Mouse (Mus musculus) forebrain, postnatal 0 days (tissue): ENCODE results near the gene Asdurf. TPM values are rescaled to one million over a fixed set of nuclear protein-coding genes. Genes with fewer than 3 reads are reported as not detected.
"Not testable (repeated sequence)": the region's sequence is repeated elsewhere in the genome, so short reads cannot be mapped to it uniquely, and the experiment has no call there.

Experiments used
- ATAC-seq: fragments of 200-750 bp; cut with Nextera tagmentation; 2 replicates; pipeline ENCODE4 v1.8.0; 2017; ENCODE audit warnings: mild to moderate bottlenecking, moderate library complexity
- DNase-seq: peaks from one replicate; pipeline ENCODE4 v3.0.0-alpha.2; 2015
- H3K27ac ChIP-seq: fragments of 300-500 bp; sonication (generic); 2 replicates; pipeline ENCODE4 v1.5.1; 2014; ENCODE audit warnings: low read depth, mild to moderate bottlenecking, antibody characterized with exemption, low read length, moderate library complexity, mixed read lengths
- H3K27me3 ChIP-seq: fragments of 300-500 bp; sonication (generic); 2 replicates; pipeline ENCODE4 v1.6.1; 2014; ENCODE audit warnings: mild to moderate bottlenecking, low read length, mixed read lengths; ENCODE audit not compliant: insufficient read depth
- H3K36me3 ChIP-seq: fragments of 300-500 bp; sonication (generic); 2 replicates; pipeline ENCODE4 v1.6.1; 2014; ENCODE audit warnings: mild to moderate bottlenecking, moderate library complexity; ENCODE audit not compliant: insufficient read depth
- H3K4me1 ChIP-seq: fragments of 300-500 bp; sonication (generic); 2 replicates; pipeline ENCODE4 v1.6.1; 2014; ENCODE audit warnings: antibody characterized with exemption; ENCODE audit not compliant: insufficient read depth
- H3K4me2 ChIP-seq: fragments of 300-500 bp; sonication (generic); 2 replicates; pipeline ENCODE4 v1.6.1; 2014; ENCODE audit warnings: low read depth, mild to moderate bottlenecking, moderate library complexity
- H3K4me3 ChIP-seq: fragments of 300-500 bp; sonication (generic); 2 replicates; pipeline ENCODE4 v1.5.1; 2014; ENCODE audit warnings: low read depth, low read length, mixed read lengths
- H3K9ac ChIP-seq: fragments of 300-500 bp; sonication (generic); 2 replicates; pipeline ENCODE4 v1.6.1; 2014; ENCODE audit warnings: mild to moderate bottlenecking
- H3K9me3 ChIP-seq: fragments of 300-500 bp; sonication (generic); 2 replicates; pipeline ENCODE4 v1.6.1; 2016; ENCODE audit warnings: low read length
- CTCF ChIP-seq: sonication (generic); IDR thresholded peaks from 2 replicates; pipeline ENCODE4 v1.5.1; 2016; ENCODE audit warnings: antibody characterized with exemption, control low read depth, low read depth
- WGBS: fragments of 180-500 bp; shearing (Covaris S2); extraction: QIAGEN DNeasy Blood & Tissue Kit; methylation state at CpG from one replicate; pipeline ENCODE4 v1.1.7; 2014; 5-methylcytosine and 5-hydroxymethylcytosine counted together
- polyA plus RNA-seq: library from polyadenylated mRNA; unstranded; fragments of >200 nt; fragmentation: Nextera tagmentation; extraction: Ambion mirVana; gene quantifications from 2 replicates; pipeline ENCODE4 v1.2.1, GENCODE M21; 2015
- total RNA-seq: library from RNA; depleted of rRNA; stranded (reverse); fragments of >200 nt; gene quantifications from 2 replicates; pipeline ENCODE4 v1.2.3, GENCODE M21; 2014

Gene Asdurf
- total and polyA plus RNA-seq, 2 experiments from 2014 or later = 14.1 TPM; not detected in 1

DNA sequence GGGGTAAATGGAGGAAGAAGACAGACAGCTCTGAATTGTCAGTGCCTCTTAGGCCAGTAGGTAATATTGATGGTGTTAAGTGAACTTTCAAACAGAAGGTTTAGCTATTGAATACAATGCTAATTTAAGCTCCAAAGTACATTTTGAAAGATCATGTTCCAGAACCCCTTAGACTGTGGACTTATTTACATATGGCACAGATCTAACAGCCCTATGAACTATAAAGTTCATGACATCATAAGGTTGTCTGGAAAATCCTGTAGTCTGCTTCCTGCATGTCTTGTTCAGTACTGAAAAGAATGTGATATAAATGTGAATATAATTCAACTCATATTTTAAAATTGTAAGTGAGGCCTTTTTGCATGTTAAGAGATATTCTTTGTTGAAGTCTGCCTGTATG is 6.6 kb upstream of the Asdurf start:
- no peak for TF ChIP-seq CTCF

DNA sequence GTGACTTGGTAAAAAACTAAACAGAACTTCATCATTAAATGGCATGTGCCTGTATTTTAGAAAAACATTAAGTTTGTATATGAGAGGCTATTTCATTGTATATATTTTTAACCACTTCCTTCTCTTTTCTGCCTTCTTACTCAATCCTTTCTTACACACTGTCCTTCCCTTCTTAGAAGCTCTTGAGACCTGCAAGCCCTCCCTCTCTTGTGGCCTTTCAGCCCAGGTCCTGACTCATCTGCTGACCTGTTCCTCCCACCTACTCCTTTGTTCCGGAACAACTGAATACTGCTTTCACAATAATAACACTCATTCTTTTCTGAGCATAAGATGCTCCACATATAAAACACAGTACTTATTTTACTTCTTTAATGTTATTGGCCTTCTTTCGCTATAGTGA is 11.3 kb downstream of the Asdurf start:
- TF ChIP-seq CTCF = no peak

More for the DNA sequence above, 6.6 kb upstream of the Asdurf start:
- no peak overlapping the region for H3K4me2 ChIP-seq
- no peak for DNase-seq
- no peaks in the 10 kb centered on the region for H3K4me1 ChIP-seq
- H3K9ac ChIP-seq = no peak overlapping the region
- H3K4me3 ChIP-seq = no peak overlapping the region
- no peaks in the 10 kb centered on the region for H3K9me3 ChIP-seq
- H3K27me3 ChIP-seq = no peaks in the 10 kb centered on the region
- ATAC-seq = no peak
- H3K36me3 ChIP-seq = no peaks in the 10 kb centered on the region
- H3K27ac ChIP-seq = no peak overlapping the region

DNA sequence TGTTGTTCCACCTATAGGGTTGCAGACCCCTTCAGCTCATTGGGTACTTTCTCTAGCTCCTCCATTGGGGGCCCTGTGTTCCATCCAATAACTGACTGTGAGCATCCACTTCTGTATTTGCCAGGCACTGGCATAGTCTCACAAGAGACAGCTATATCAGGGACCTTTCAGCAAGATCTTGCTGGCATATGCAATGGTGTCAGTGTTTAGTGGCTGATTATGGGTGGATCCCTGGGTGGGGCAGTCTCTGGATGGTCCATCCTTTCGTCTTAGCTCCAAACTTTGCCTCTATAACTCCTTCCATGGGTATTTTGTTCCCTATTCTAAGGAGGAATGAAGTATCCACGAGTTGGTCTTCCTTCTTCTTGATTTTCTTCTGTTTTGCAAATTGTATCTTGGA is 15.0 kb downstream of the Asdurf start:
- DNase-seq, H3K27ac ChIP-seq, H3K4me3 ChIP-seq, H3K27me3 ChIP-seq, H3K9ac ChIP-seq, H3K4me2 ChIP-seq, ATAC-seq, H3K4me1 ChIP-seq: not testable (repeated sequence)
- H3K36me3 ChIP-seq = peaks cover 14% of the 10 kb centered on the region
- peaks cover 17% of the 10 kb centered on the region; the same call in 1 of the 2 replicates for H3K9me3 ChIP-seq
- WGBS = 62% methylated on average over 2 of the region's 2 CpGs

More for the DNA sequence above, 11.3 kb downstream of the Asdurf start:
- no peak overlapping the region for H3K4me2 ChIP-seq
- H3K9me3 ChIP-seq = peaks cover 17% of the 10 kb centered on the region; the same call in 1 of the 2 replicates
- no peaks in the 10 kb centered on the region for H3K4me1 ChIP-seq
- no peak overlapping the region for H3K9ac ChIP-seq
- H3K36me3 ChIP-seq = peaks cover 40% of the 10 kb centered on the region
- H3K27me3 ChIP-seq = no peaks in the 10 kb centered on the region
- DNase-seq = no peak
- no peak overlapping the region for H3K27ac ChIP-seq
- no peak overlapping the region for H3K4me3 ChIP-seq
- 94% methylated on average over 2 of the region's 2 CpGs for WGBS
- no peak for ATAC-seq

DNA sequence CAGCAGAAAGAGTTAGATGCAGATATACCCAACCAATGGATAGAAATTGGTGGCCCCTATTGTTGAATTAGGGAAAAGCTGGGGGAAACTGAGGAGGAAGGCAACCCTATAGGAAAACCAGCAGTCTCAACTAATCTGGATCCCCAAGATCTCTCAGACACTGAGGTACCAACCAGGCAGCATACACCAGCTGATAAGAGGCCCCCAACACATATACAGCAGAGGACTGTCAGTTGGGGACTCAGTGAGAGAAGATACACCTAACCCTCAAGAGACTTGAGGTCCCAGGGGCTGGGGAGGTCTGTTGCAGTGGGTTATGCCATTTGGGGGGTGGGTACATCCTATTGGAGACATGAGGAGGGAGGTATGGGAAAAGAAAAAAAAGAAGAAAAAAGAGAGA is 17.0 kb downstream of the Asdurf start:
- H3K9me3 ChIP-seq = 0 out of 2 replicates have a peak, but pooled peaks cover 3% of the 10 kb centered on the region
- no peaks in the 10 kb centered on the region for H3K4me1 ChIP-seq
- no peak overlapping the region for H3K27ac ChIP-seq
- H3K4me3 ChIP-seq = no peak overlapping the region
- no peak for DNase-seq
- no peak for ATAC-seq
- H3K27me3 ChIP-seq = no peaks in the 10 kb centered on the region
- no peak for TF ChIP-seq CTCF
- H3K36me3 ChIP-seq = 0 out of 2 replicates have a peak, but pooled peaks cover 3% of the 10 kb centered on the region
- no peak overlapping the region for H3K4me2 ChIP-seq
- no peak overlapping the region for H3K9ac ChIP-seq

DNA sequence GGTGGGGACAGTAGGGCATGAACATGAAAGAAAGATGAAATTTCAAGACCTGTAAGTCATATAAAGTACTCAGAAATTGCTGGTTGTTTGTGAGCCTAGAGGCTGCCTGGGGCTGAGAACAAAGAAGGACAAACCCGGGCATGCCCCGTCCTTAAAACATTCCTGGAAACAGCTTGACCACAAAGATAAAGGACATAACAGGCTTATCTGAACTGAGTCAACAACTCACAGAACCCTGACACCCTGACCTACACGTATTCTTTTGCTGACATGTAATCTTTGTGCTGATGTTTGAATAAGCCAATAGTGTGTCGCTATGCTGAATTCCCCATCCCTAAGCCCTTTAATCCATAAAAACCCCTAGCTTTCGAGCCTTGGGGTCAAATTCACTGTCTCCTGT is 18.9 kb downstream of the Asdurf start:
- not testable (repeated sequence) for H3K4me3 ChIP-seq, H3K27me3 ChIP-seq, H3K36me3 ChIP-seq, H3K4me1 ChIP-seq, ATAC-seq, H3K9ac ChIP-seq, H3K27ac ChIP-seq, H3K9me3 ChIP-seq, H3K4me2 ChIP-seq, DNase-seq
- 86% methylated on average over 5 of the region's 5 CpGs for WGBS

DNA sequence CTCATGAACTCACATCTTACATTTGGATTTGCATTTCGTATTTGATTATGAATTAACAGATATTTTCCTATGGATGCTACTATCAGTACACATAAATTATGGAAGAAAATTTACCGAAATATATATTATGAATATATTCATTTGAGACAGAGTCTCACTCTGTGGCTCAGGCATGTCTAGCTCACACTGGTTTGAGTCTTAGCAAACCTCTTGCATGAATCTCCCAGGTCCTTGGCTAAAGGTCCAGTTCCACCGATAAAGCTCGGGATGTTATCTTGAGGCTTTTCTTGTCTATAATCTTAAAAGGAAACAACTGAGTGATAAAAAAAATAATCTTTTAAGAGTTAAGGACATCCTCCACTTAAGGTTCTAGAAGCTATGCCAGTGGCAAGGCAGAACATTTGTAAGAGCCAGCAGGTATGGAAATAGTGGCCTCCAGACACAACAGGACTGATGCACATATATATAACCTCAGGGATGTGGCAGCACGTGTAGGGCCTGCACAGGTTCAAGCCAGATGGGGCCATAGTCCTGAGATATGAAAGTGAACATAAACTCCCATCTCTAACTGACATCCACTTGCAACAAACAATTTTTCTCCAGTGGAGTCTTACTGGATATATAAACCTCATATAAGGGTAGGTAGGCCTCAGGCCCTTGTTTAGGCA is 27.5 kb downstream of the Asdurf start:
- no peaks in the 10 kb centered on the region for H3K27me3 ChIP-seq
- no peak for DNase-seq
- H3K36me3 ChIP-seq = 0 out of 2 replicates have a peak, but pooled peaks cover 4% of the 10 kb centered on the region
- H3K9ac ChIP-seq = no peak overlapping the region
- TF ChIP-seq CTCF = no peak
- H3K27ac ChIP-seq = no peak overlapping the region
- no peaks in the 10 kb centered on the region for H3K4me1 ChIP-seq
- WGBS = 97% methylated on average over 5 of the region's 5 CpGs
- no peak overlapping the region for H3K4me3 ChIP-seq
- no peak for ATAC-seq
- no peak overlapping the region for H3K4me2 ChIP-seq
- H3K9me3 ChIP-seq = no peaks in the 10 kb centered on the region

DNA sequence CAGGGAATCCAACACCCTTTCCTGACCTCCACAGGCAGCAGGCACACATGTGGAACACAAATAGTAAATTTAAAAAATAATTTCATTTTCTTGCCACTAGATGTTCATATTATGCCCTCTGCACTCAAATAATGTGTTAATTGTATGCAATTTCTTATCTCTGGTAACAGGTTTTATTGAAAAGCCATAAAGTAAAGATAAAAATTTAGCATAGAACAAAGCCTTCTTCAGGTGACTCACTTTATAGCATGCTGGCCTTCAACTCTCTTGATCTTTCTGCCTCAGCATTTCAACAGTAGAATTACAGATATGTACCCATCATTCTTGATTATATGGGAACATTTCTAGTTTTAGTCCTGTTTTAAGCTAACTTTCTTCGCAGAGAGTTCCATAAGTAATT is 28.1 kb downstream of the Asdurf start:
- WGBS = 100% methylated on average over 1 of the region's 1 CpGs
- no peak overlapping the region for H3K4me3 ChIP-seq
- no peaks in the 10 kb centered on the region for H3K27me3 ChIP-seq
- no peak for TF ChIP-seq CTCF
- no peaks in the 10 kb centered on the region for H3K4me1 ChIP-seq
- ATAC-seq = no peak
- no peak overlapping the region for H3K4me2 ChIP-seq
- DNase-seq = no peak
- H3K9ac ChIP-seq = no peak overlapping the region
- no peaks in the 10 kb centered on the region for H3K9me3 ChIP-seq
- no peak overlapping the region for H3K27ac ChIP-seq
- H3K36me3 ChIP-seq = 0 out of 2 replicates have a peak, but pooled peaks cover 4% of the 10 kb centered on the region
